Comparison of ENCODE assay signal across 16 mouse cellular contexts in the genomic region with DNA sequence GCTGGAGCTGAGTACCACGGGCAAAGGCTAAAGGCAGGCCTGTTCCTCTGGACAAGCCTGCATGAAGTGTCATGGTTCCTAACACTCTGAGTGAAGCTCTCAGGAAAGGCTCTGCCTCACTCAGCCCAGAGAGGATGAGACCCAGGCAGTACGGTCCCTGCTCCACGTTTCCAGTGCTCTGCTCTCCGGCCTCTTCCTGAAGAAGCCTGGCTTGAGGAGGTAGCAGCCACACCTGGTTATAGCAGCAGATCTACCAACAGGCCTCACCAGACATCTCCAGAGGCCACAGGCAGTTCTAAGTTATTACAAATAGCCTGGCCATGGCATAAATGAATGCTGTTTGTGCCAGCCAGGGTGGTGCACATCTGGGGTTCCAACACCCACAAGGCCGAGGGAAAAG. TPM values are rescaled to one million over a fixed set of nuclear protein-coding genes. Genes with fewer than 3 reads are reported as not detected.
"Had no signal": no experiment of that assay in that cellular context is flagged by ENCODE, and none has a peak within 500 bp of the region (broad histone marks: within the 10 kb centered on the region; RNA-seq: fewer than 3 reads in every experiment).

No protein-coding gene starts in this region.

- H3K9ac ChIP-seq: limb, embryonic 13.5 days; liver, embryonic 14.5 days; liver, postnatal 0 days; lung, embryonic 14.5 days; midbrain, embryonic 13.5 days had no signal

- DNase-seq: layer of hippocampus, adult 9-11 months; liver, postnatal 0 days; lung, embryonic 14.5 days; thymus, adult 18-20 months; thymus, postnatal 36 days had no signal

- H3K4me2 ChIP-seq: limb, embryonic 13.5 days; lung, embryonic 14.5 days; midbrain, embryonic 13.5 days had no signal

- H3K9me3 ChIP-seq: limb, embryonic 10.5 days; limb, embryonic 13.5 days; midbrain, embryonic 13.5 days had no signal

- H3K4me3 ChIP-seq: layer of hippocampus, adult 2 months; limb, embryonic 10.5 days; limb, embryonic 13.5 days; midbrain, embryonic 13.5 days had no signal

- ATAC-seq: liver, postnatal 0 days; lung, postnatal 0 days; midbrain, embryonic 13.5 days; midbrain, embryonic 16.5 days had no signal

- H3K27ac ChIP-seq: kidney, postnatal 0 days; layer of hippocampus, adult 2 months; limb, embryonic 10.5 days; limb, embryonic 13.5 days; liver, embryonic 14.5 days; macrophage; midbrain, embryonic 13.5 days had no signal

- H3K4me1 ChIP-seq: midbrain, embryonic 13.5 days had no signal

- H3K27me3 ChIP-seq: limb, embryonic 13.5 days; midbrain, embryonic 13.5 days had no signal

RNA-seq across cellular contexts. Expression of a gene that starts 22.1 kb away (rescaled TPM):
- total RNA-seq: megakaryocyte, adult 5-6 weeks had no signal
- polyA plus RNA-seq: liver, adult 2 months had no signal
